Mouse (Mus musculus) olfactory bulb, adult 2 months (tissue): ENCODE results near the gene Zfp787.

Experiments
- CTCF ChIP-seq: fragments of 200-500 bp; IDR thresholded peaks from 2 replicates; pipeline ENCODE4 v1.5.1; 2012; ENCODE audit warnings: low read depth, mild to moderate bottlenecking, low read length, moderate library complexity; ENCODE audit not compliant: insufficient read depth
- POLR2A ChIP-seq: fragments of 200-500 bp; IDR thresholded peaks from 2 replicates; pipeline ENCODE4 v1.6.1; 2012; ENCODE audit warnings: mild to moderate bottlenecking, low read depth, low read length, moderate library complexity; ENCODE audit not compliant: insufficient read depth

DNA sequence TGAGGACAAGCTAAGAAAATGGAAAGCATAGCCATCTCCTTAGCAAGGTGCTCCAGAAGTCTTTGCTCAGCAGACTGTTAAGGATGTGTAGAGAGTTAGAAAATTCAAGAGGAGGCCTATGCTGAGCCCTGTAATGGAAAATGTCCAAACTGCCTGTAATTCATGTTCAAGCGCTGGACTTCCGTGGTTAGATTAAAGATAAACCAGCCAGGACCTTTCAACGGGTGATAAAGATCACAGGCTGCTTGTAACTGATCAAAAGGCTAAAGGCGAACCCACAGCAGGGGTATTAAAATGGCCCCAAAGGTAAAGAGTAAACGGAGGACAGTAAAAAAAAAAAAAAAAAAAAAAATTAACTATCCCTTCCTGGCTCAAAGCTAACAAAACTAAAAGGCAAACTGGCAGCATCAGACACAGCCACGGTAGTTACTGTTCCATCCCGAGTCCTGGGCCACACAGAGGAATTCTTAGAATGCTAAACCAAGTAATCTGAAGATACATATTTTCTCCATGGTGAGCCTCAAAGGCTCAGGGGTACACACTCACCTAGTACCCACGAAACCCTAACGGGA is 1.2 kb upstream of the Zfp787 start:
- TF ChIP-seq CTCF: no peak
- TF ChIP-seq POLR2A: no peak
